Mouse (Mus musculus): ENCODE data around the gene Fzd10. TPM values are rescaled to one million over a fixed set of nuclear protein-coding genes. Genes with fewer than 3 reads are reported as not detected.

Gene Fzd10
- not detected for polyA plus RNA-seq (2012; fragmentation: generic; extraction: Trizol)

DNA sequence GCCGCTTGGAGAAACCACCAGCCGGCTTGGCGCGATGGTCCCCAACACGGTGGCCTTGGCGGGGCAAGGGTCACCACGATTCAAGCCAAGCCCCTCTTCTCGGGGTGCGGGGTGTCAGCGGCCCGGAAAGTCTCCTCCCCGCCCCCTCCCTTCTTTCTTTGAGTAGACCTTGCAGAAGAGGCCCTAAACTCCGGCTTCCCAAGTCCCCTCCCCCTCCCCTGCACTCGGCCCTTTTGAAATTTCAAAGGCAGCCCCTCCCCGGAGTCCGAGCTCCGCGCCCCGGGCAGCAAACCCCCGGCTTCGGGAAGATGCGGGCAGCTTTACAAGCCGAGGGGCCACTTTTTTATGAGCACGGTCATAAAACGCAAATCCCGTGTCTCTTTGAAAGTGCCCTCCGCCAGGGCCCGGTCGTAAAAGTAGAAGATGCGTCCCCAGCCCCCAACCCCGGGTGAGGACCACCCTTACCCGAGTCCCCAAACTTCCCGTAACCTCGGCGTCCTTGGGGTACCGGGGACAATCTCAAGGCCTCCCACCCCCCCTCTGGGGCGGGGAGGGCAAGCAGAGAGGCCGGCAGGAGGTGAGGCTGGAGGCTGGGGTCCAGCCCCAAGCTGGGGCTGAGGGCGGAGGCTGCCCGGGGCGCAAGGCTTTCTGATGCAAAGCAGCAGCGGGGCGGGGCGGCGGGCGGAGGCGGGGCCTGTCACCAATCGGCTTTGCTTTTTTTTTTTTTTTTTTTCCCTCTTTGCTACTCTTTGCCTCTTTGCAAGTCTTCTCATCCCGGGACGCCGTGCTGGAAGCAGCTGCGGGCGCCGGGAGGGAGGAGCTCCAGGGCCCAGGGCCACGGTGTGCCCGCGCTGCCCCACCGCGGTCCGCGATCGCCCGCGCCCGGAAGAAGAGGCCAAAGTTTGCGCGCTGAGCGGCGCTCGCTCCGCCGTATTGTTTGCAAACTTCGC is at the start of gene Fzd10:
Gene Fzd10, plus strand, starts transcription at position 773 of the 950 bp plus-strand sequence.

Other genes with a start within 250 kb of the Fzd10 start
- not detected for gene Tmem132d, start 167.8 kb upstream of the Fzd10 start, polyA plus RNA-seq (2012; fragmentation: generic; extraction: Trizol)
- gene Piwil1, start 101.7 kb downstream of the Fzd10 start, polyA plus RNA-seq (2012; fragmentation: generic; extraction: Trizol): not detected

Measured in C3H10T1/2 (cell line).